Mouse (Mus musculus) mouse trophoblast stem cell (cell line): ENCODE results near the gene Pdk4.

Source experiments
- in situ Hi-C, 2 experiments: fragments of 300-500 bp; cut with MseI, MboI; formaldehyde crosslinking; loops; 2 replicates in 1 of 2; 3 replicates in 1 of 2; pipeline ENCODE4 v1.15.1; 2025

The Pdk4 gene

GRCm38 (mm10) chr6:5495961-5496853 is at the start of gene Pdk4:
Pdk4 (minus strand) TSS chr6:5496309.
- in situ Hi-C loops: no loop called here

DNA sequence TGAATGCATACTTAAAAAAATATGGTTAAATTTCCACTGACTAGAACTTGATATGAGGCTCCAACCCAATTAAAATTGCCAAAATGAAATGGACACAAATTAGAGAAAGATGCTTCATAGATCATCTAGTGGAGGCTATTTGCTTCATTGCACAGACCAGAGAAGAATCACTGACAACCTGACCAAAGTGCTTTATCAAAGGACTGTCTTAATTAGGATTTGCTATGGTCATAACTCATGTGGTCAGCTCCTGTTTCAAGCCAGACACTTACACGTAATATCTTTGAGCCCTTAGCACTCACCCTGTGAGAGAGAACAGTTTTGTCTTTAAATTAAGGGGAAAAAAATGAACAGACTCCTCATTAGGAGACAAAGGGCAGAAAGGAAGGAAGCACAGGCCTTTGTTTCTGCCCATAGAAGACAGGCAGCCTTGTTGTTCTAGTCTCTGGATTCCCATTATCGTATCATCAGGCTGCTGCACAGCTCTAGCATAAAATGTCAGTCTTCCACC is 41.8 kb upstream of the Pdk4 start:
- in situ Hi-C loops: no loop called here

- in situ Hi-C loops: no loop called here
These were observed 39.6 kb upstream of the Pdk4 start for GRCm38 (mm10) chr6:5535754-5536153.

DNA sequence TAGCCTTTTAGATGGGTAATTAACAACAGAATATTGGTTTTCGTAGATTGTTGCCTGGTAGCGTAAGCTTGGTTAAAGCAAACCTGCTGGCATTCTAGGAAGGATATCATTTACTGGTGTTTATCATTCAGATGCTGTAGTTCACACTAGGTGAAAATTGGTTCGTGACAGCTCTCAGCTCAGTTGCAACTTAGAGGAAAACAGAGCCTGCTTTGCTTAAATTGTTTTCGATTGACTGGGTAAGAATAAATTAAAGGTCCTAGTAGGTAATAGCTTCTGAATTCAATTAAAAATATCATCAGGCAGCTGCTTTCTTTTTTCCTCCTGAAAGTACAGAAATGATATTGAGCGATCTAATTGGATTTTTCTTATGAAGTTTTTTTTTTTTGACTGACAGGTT is 21.0 kb upstream of the Pdk4 start:
- in situ Hi-C loops: no loop called here

- in situ Hi-C loops: no loop called here
These were observed 13.6 kb upstream of the Pdk4 start for GRCm38 (mm10) chr6:5509757-5510156.

- in situ Hi-C loops: no loop called here
These were observed 13.2 kb upstream of the Pdk4 start for GRCm38 (mm10) chr6:5509303-5509702.

- in situ Hi-C loops: no loop called here
These were observed 11.7 kb upstream of the Pdk4 start for GRCm38 (mm10) chr6:5507821-5508220.

DNA sequence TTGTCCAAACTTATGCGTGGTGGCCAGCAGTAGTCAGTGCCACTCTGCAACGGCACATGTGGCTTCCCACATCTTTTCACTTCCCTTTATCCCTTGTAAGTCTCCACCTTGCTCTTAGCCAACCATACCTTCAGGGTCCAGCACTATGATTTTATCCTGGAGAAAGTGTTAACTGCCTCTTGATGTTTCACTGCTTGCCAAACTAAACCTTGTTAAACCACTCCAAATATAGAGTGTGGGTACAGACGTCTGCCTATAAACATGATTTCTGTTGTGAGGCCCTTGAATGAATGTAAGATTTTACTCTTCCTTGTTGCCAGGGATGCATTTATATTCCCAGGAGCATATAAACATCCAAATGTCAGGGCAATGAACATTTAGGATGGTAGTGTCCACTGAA is 10.2 kb upstream of the Pdk4 start:
- in situ Hi-C loops: no loop called here

DNA sequence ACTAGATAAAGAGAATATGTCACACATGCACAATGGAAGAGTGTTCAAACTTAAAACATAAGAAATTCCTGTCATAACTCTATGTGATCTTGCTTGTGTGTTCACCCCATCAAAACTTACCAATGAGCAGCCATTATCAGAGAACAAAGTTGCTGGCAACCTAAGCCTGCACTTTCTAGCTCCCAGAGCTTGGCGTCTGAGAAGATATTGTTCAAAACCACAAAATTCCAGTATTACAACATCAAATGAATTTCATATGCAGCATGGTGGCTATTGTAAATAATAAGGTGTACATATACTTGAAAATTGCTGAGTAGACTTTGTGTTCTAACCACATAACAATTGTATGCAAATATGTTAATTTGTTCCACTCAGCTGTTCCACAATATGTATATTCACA is 6.7 kb upstream of the Pdk4 start:
- in situ Hi-C loops: no loop called here

DNA sequence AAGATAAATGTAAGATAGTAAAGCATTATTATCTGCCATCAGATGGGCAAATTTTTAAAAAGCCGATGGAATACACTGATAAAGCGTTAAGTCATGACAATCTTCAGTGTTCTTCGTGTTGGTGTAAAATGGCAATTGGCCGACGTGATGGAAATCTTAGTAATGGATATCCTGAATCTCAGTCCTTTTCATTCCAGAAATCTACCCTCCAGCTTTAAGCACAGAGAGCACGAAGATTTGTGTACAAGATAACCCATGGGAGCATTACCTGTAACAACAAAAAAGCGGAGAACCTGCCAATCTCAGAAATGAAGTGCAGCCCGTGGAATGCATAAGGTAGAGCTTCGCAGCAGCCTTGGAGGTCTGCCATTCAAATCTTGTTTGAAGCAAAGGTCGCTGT is 5.4 kb upstream of the Pdk4 start:
- in situ Hi-C loops: no loop called here

- in situ Hi-C loops: no loop called here
These were observed 2.6 kb upstream of the Pdk4 start for GRCm38 (mm10) chr6:5498740-5499139.

- in situ Hi-C loops: no loop called here
These were observed 736 bp upstream of the Pdk4 start for GRCm38 (mm10) chr6:5496854-5497235.

GRCm38 (mm10) chr6:5485028-5485427 is 11.1 kb downstream of the Pdk4 start:
- in situ Hi-C loops: no loop called here

GRCm38 (mm10) chr6:5482270-5482783 is 13.8 kb downstream of the Pdk4 start:
- in situ Hi-C loops: no loop called here

GRCm38 (mm10) chr6:5481066-5481465 is 15.0 kb downstream of the Pdk4 start:
- in situ Hi-C loops: no loop called here

GRCm38 (mm10) chr6:5474021-5474420 is 22.1 kb downstream of the Pdk4 start:
- in situ Hi-C loops: no loop called here

GRCm38 (mm10) chr6:5472692-5473091 is 23.4 kb downstream of the Pdk4 start:
- in situ Hi-C loops: no loop called here

DNA sequence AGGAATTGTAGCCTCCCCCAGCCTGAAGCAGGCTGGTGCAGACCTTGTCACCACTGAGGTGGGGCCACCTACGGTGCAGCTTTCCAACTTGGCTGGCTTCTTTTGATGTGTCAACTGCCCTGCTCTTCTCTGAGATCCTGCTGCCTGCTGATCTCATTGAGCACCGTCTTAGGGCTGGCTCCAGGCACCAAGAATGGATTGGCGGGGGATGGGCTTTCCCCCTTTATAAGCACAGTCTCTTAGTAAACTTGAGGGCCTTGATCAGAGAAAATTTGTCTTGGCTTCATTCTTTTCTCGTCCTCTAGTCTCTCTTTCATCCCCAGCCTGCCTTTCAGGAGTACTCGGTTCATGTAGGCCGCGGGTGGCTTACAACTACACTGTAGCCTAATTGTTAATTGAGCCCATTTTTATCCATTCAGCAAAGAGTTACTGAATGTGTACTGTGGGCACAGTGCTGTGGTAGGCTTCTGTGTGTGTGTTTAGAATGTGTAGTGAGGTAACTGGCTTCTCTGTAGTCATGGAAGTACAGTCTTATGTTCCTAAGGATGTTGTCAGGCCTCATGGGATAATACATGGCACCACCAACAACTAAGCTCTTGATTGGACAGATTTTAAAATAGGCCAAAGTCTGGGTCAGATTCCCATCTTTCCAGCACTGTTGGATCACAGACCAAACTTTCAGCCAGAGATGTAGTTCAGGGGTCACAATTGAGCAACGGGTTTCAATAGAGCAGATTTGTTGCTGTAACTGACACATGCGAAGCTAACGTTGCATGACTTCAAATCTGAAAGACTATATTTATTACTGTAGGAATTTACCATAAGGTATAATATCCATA is 25.4 kb downstream of the Pdk4 start:
- in situ Hi-C loops: no loop called here

GRCm38 (mm10) chr6:5455836-5456235 is 40.3 kb downstream of the Pdk4 start:
- in situ Hi-C loops: no loop called here

DNA sequence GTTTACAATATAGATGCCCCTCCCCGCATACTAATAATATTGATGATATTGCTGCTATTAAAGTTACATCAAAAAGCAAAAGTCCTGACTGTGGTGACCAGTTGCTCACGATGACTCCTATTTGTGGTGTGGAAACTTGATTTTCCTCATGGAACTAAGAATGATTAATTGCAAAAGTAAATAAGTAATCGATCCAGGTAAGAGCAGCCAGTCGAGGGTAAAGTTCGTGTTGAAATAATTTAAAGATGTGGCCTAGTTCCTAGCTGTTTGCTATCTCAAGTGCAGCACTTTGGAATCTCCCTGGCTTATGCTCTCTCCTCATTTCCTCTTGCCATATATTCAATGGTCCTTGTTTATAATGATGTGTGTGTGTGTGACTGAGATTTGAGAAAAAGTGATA is 46.2 kb downstream of the Pdk4 start:
- in situ Hi-C loops: no loop called here

DNA sequence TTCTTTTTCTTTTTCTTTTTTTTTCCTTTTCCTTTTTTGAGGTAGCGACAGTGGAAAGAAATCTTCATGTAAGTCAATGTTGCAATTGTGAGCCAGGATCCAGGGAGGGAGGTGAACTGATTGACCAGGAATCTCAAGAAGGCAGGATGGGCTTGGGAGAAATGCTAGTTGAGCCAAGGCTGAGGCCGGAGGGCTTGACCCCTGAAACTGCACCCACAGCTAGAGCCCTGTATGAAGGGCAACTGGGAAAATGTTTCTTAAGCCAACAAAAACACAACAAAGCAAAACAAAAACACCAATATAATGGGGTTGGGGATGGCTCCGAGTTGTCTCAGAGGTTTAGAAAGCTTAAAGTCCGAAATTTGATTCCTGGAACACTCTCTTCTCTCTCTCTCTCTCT is 47.7 kb downstream of the Pdk4 start:
- in situ Hi-C loops: no loop called here

DNA sequence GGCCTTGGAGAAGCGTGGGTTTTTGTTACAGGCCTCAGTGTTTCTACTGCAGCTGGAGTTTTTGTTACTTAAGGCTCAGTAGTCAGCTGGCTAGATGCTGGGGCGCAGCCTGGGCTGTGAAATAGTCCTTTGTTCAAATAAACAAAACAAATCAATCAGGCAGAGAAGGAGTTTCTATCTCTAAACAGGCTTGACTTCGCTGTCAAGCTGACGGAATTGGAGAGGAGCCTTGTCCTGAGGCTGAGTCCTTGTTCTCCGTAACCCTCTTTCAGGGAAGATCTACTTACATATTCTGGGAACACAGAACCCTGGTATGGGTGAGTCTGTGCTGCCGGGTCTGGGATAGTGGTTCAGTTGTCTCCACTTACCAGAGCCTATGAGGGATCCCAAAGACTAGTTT is 48.6 kb downstream of the Pdk4 start:
- in situ Hi-C loops: no loop called here
